Mouse (Mus musculus) neural tube, embryonic 13.5 days (tissue): Measurements from ENCODE around the gene Kcna4. TPM values are rescaled to one million over a fixed set of nuclear protein-coding genes. Genes with fewer than 3 reads are reported as not detected.

ENCODE experiments used
- ATAC-seq: fragments of 200-750 bp; cut with Nextera tagmentation; 2 replicates; pipeline ENCODE4 v1.8.0; 2017; ENCODE audit warnings: low read depth, mild to moderate bottlenecking, moderate TSS enrichment, moderate library complexity
- H3K27ac ChIP-seq: fragments of 300-500 bp; sonication (generic); replicated peaks from 2 replicates; pipeline ENCODE4 v1.5.1; 2015; ENCODE audit warnings: moderate library complexity, mild to moderate bottlenecking, inconsistent platforms
- H3K27me3 ChIP-seq: fragments of 300-500 bp; sonication (generic); 2 replicates; pipeline ENCODE4 v1.6.1; 2015; ENCODE audit warnings: mild to moderate bottlenecking, inconsistent platforms
- H3K36me3 ChIP-seq: fragments of 300-500 bp; sonication (generic); 2 replicates; pipeline ENCODE4 v1.6.1; 2015; ENCODE audit warnings: mild to moderate bottlenecking, inconsistent platforms
- H3K4me1 ChIP-seq: fragments of 300-500 bp; sonication (generic); replicated peaks from 2 replicates; pipeline ENCODE4 v1.6.1; 2015; ENCODE audit warnings: inconsistent platforms
- H3K4me2 ChIP-seq: fragments of 300-500 bp; sonication (generic); 2 replicates; pipeline ENCODE4 v1.6.1; 2015; ENCODE audit warnings: inconsistent platforms, mild to moderate bottlenecking, moderate library complexity
- H3K4me3 ChIP-seq: fragments of 300-500 bp; sonication (generic); 2 replicates; pipeline ENCODE4 v1.5.1; 2015; ENCODE audit warnings: mild to moderate bottlenecking, inconsistent platforms
- H3K9ac ChIP-seq: fragments of 300-500 bp; sonication (generic); 2 replicates; pipeline ENCODE4 v1.6.1; 2015; ENCODE audit warnings: moderate library complexity, mild to moderate bottlenecking, inconsistent platforms
- H3K9me3 ChIP-seq: fragments of 300-500 bp; sonication (generic); 2 replicates; pipeline ENCODE4 v1.6.1; 2016; ENCODE audit warnings: inconsistent platforms
- WGBS: fragments of 180-500 bp; shearing (Covaris S2); methylation state at CpG from one replicate; pipeline ENCODE4 v1.1.7; 2015; 5-methylcytosine and 5-hydroxymethylcytosine counted together
- polyA plus RNA-seq: library from polyadenylated mRNA; unstranded; fragments of >200 nt; fragmentation: Nextera tagmentation; extraction: Ambion mirVana; gene quantifications from 2 replicates; pipeline ENCODE4 v1.2.1, GENCODE M21; 2015

Gene Kcna4
- polyA plus RNA-seq: 5.1 and 6.5 TPM in 2 replicates

DNA sequence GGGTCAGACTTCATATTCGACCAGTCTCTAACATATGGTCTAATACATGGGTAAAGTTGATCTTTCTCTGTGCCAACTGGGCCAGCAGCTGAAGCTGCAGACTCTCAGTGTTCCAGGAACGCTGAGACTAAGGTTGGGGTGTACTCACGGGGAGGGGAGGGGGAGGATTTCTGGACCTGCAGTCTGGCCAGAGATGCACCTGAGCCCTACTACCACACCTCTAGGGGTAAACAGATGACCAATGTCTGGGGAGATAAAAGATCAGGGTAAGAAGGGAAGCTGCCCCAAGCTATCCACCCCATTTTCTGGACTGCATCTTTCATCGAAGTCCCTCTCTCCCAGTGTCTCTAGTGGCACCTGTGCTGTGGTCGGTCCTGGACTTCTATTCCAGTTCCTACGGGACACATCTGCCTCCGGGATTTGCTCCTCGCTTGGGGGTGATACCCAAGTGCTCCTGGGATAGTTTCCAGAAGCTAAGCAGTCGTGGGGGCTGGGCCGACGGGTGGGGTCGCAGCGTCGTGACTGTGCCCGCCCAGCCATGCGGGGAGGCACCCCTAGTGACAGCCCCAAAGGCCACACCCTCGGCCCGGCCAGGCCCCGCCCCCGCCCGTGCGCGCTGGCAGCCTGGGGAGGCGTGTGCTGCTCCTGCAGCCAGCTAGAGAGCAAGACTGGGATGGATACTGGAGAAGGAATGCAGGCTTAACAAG, at the start of gene Kcna4:
Gene Kcna4 (plus strand): TSS at position 650 of the 707 bp plus-strand sequence.
- Histone ChIP-seq H3K4me2 (peak within 1 kb of the TSS; percentile 89), H3K9ac (peak within 1 kb of the TSS; percentile 72), H3K4me1 (peaks cover 15% of the 10 kb centered on the region), H3K27ac (peak within 1 kb of the TSS; percentile 38; the same call in 1 of the 2 replicates), H3K9me3 (no peaks in the 10 kb centered on the region), H3K4me3 (peak within 1 kb of the TSS; percentile 60), H3K27me3 (no peaks in the 10 kb centered on the region; the same call in 1 of the 2 replicates), H3K36me3 (0 out of 2 replicates have a peak, but pooled peaks cover 5% of the 10 kb centered on the region)
- 5% methylated on average over 24 of the region's 24 CpGs for WGBS
- peak; percentile 97 for ATAC-seq

DNA sequence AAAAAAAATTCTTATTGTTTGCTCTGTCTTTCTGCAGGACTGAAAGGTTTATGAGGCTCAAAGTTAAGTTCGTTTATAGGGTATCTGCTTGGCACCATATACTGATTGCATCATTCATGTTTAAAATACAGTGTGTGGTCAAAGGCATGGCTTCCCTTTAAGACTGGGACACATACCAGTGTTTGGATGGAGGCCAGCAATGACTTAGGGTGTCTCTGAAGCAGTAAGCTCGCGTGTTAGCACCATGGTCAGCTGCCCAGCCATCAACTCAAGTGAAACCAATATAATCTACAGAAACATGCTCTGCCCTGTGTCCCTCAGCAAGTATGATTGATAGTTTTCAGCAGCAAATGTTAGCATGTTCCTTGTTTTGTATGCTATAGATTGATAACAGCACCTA, 32.3 kb upstream of the Kcna4 start:
- 83% methylated on average over 3 of the region's 3 CpGs for WGBS
- no peak for ATAC-seq

GRCm38 (mm10) chr2:107266251-107266650, 24.2 kb upstream of the Kcna4 start:
- H3K36me3 ChIP-seq: no peaks in the 10 kb centered on the region
- WGBS: 79% methylated on average over 2 of the region's 2 CpGs
- no peaks in the 10 kb centered on the region for H3K27me3 ChIP-seq
- H3K27ac ChIP-seq: no peak overlapping the region
- no peak overlapping the region for H3K4me3 ChIP-seq
- no peak for ATAC-seq
- no peaks in the 10 kb centered on the region for H3K9me3 ChIP-seq
- H3K9ac ChIP-seq: no peak overlapping the region
- no peaks in the 10 kb centered on the region for H3K4me1 ChIP-seq
- H3K4me2 ChIP-seq: no peak overlapping the region

More for the DNA sequence above, 32.3 kb upstream of the Kcna4 start:
- H3K4me3 ChIP-seq: no peak overlapping the region
- no peaks in the 10 kb centered on the region for H3K36me3 ChIP-seq
- H3K27ac ChIP-seq: no peak overlapping the region
- no peaks in the 10 kb centered on the region for H3K4me1 ChIP-seq
- H3K9me3 ChIP-seq: no peaks in the 10 kb centered on the region
- H3K9ac ChIP-seq: no peak overlapping the region
- H3K27me3 ChIP-seq: no peaks in the 10 kb centered on the region
- H3K4me2 ChIP-seq: no peak overlapping the region

DNA sequence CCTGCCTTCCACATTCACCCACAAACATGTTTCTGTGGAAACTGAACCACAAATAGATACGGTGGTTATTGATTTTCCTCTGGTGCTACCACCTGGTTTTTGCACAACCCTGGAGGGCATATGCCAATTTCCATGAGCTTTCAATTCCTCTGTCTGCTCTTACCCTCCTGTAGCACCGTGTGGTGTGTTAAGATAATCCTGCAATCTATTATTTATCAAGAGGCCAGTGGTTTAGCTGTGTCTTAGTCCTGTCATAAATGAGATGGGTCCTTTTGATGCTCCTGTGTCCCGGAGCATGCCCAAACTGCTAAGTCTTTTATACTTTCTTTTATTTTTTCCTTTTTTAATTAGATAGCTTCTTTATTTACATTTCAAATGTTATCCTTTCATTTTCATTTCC, 20.4 kb upstream of the Kcna4 start:
- Histone ChIP-seq H3K4me1 (no peaks in the 10 kb centered on the region), H3K4me3 (no peak overlapping the region), H3K27me3 (no peaks in the 10 kb centered on the region), H3K9me3 (no peaks in the 10 kb centered on the region), H3K36me3 (no peaks in the 10 kb centered on the region), H3K4me2 (no peak overlapping the region), H3K27ac (no peak overlapping the region), H3K9ac (no peak overlapping the region)
- 76% methylated on average over 3 of the region's 3 CpGs for WGBS
- ATAC-seq: no peak

DNA sequence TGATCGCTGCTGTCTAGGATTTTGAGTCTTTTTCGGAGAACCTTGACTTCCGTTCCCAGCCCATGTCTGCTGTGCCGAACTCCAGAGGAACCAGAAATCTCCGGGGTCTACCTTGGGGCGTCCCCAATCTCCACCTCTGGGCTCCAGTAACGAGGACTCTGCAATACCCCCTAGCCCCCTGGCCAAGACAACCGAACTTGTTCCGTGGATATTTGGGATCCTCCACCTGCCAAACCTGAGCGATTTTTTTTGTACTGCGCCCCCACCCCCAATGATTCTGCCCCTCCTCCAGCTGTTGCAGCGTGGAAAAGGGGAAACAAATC, 219 bp downstream of the Kcna4 start:
- Histone ChIP-seq H3K27me3 (no peaks in the 10 kb centered on the region; the same call in 1 of the 2 replicates), H3K9ac (peak overlapping the region; percentile 72), H3K4me3 (peak overlapping the region; percentile 60), H3K4me1 (peaks cover 15% of the 10 kb centered on the region), H3K36me3 (0 out of 2 replicates have a peak, but pooled peaks cover 9% of the 10 kb centered on the region), H3K4me2 (peak overlapping the region; percentile 89), H3K9me3 (no peaks in the 10 kb centered on the region), H3K27ac (peak overlapping the region; percentile 38; the same call in 1 of the 2 replicates)
- under 1% methylated on average over 12 of the region's 12 CpGs for WGBS
- peak; percentile 71 for ATAC-seq

DNA sequence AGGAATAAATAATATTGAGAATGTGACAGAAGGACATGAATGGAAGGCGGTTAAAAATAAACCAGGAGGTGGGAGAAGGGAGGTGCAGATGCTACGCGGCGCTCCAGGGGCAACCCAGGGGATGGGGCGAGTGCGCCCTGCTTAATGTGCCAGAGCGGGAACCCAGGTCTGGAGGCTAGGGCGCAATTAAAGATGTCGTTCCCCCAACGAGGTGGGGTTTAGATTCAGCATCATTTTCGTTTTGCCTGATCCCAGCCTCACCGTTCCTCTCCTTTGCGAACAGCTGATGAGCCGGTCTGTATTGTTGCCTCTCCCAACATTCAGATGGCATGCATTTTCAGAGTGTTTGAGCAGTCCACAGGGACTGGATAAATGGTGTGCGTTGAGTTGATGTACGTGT, 703 bp downstream of the Kcna4 start:
- 2% methylated on average over 16 of the region's 16 CpGs for WGBS

DNA sequence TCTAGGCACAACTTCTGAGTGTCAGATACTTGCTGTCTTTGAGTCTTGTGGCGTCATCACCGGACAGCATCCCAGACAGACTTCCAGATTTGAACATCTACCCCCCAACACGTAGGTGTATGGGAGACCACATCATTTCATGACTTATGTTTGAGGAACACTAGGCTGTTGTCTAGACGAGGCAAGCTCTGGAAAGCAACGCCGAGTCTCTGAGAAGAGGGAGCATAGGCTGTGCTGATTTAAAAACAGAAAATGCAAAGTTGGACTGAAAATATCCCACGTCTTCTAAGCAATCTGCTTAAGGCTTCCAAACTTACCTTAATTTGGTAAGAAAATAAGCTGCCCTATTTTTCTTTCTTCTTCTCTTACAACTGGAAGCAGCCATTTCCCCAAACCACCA, 4.1 kb downstream of the Kcna4 start:
- Histone ChIP-seq H3K4me2 (no peak overlapping the region), H3K4me3 (no peak overlapping the region), H3K9ac (no peak overlapping the region), H3K4me1 (peaks cover 15% of the 10 kb centered on the region), H3K27ac (no peak overlapping the region), H3K27me3 (no peaks in the 10 kb centered on the region; the same call in 1 of the 2 replicates), H3K9me3 (no peaks in the 10 kb centered on the region), H3K36me3 (0 out of 2 replicates have a peak, but pooled peaks cover 11% of the 10 kb centered on the region)
- 94% methylated on average over 7 of the region's 7 CpGs for WGBS
- no peak for ATAC-seq

More for the DNA sequence above, 703 bp downstream of the Kcna4 start:
- Histone ChIP-seq H3K27ac (peak overlapping the region; percentile 38; the same call in 1 of the 2 replicates), H3K9ac (peak overlapping the region; percentile 72), H3K4me1 (peaks cover 15% of the 10 kb centered on the region), H3K4me2 (peak overlapping the region; percentile 89), H3K27me3 (no peaks in the 10 kb centered on the region; the same call in 1 of the 2 replicates), H3K4me3 (peak overlapping the region; percentile 60), H3K9me3 (no peaks in the 10 kb centered on the region), H3K36me3 (0 out of 2 replicates have a peak, but pooled peaks cover 11% of the 10 kb centered on the region)
- ATAC-seq: peak; percentile 73

GRCm38 (mm10) chr2:107301886-107302285, 11.4 kb downstream of the Kcna4 start:
- no peak overlapping the region for H3K4me3 ChIP-seq
- no peaks in the 10 kb centered on the region for H3K27me3 ChIP-seq
- WGBS: 95% methylated on average over 4 of the region's 4 CpGs
- H3K4me2 ChIP-seq: no peak overlapping the region
- H3K9ac ChIP-seq: no peak overlapping the region
- ATAC-seq: no peak
- no peaks in the 10 kb centered on the region for H3K4me1 ChIP-seq
- no peak overlapping the region for H3K27ac ChIP-seq
- no peaks in the 10 kb centered on the region for H3K9me3 ChIP-seq
- H3K36me3 ChIP-seq: no peaks in the 10 kb centered on the region

DNA sequence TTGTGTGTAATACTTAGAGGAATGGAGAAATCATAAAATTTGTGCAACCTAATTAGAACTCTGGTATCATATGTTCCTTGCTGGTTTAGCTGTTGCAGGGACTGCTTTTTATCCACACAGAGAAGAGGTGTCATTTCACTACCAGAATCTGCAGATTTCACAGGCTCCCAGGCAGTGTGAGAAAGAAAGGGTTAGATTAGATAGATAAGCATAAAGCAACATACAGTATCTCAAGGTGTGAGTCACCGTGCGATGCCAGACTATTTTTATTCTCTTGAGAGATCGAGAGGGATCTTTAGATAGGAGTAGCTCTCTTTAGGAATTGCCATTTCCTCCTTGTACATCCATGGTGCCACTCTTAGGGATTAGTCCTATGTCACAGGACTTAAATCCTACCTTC, 14.3 kb downstream of the Kcna4 start:
- no peak for ATAC-seq
- H3K27me3 ChIP-seq: no peaks in the 10 kb centered on the region
- H3K4me2 ChIP-seq: no peak overlapping the region
- H3K36me3 ChIP-seq: no peaks in the 10 kb centered on the region
- H3K27ac ChIP-seq: no peak overlapping the region
- H3K9me3 ChIP-seq: no peaks in the 10 kb centered on the region
- H3K9ac ChIP-seq: no peak overlapping the region
- no peak overlapping the region for H3K4me3 ChIP-seq
- H3K4me1 ChIP-seq: no peaks in the 10 kb centered on the region
- 93% methylated on average over 3 of the region's 3 CpGs for WGBS

DNA sequence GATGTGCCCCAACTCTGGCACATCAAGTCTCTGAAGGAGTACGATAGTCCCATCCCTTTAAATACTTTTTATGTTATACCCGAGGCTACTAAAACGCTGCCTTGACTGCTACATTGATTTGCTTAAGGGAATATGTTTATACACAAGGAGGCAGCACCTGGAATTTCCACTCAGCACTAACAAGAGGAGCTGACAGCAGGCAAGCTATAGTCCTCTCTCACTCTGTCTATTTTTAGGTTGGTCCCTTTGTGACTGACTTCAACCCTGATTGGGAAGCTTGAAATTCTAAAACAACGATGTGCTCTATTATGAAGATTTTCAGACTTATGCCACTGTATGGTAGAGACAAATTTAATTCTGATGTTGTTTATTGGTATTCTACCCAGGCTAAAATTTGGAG, 15.6 kb downstream of the Kcna4 start:
- Histone ChIP-seq H3K9me3 (no peaks in the 10 kb centered on the region), H3K27ac (no peak overlapping the region), H3K4me2 (no peak overlapping the region), H3K36me3 (no peaks in the 10 kb centered on the region), H3K4me3 (no peak overlapping the region), H3K27me3 (no peaks in the 10 kb centered on the region), H3K4me1 (no peaks in the 10 kb centered on the region), H3K9ac (no peak overlapping the region)
- no peak for ATAC-seq
- 79% methylated on average over 4 of the region's 4 CpGs for WGBS

- Histone ChIP-seq H3K4me1 (peaks cover 9% of the 10 kb centered on the region), H3K9me3 (no peaks in the 10 kb centered on the region), H3K9ac (no peak overlapping the region), H3K27ac (no peak overlapping the region), H3K4me2 (no peak overlapping the region), H3K36me3 (no peaks in the 10 kb centered on the region), H3K27me3 (no peaks in the 10 kb centered on the region), H3K4me3 (no peak overlapping the region)
- no peak for ATAC-seq
These were observed 28.2 kb downstream of the Kcna4 start for GRCm38 (mm10) chr2:107318636-107319035.

GRCm38 (mm10) chr2:107321596-107322226, 31.3 kb downstream of the Kcna4 start:
- Histone ChIP-seq H3K27me3 (no peaks in the 10 kb centered on the region), H3K36me3 (no peaks in the 10 kb centered on the region), H3K4me1 (peaks cover 9% of the 10 kb centered on the region), H3K27ac (no peak overlapping the region), H3K4me3 (no peak overlapping the region), H3K9ac (no peak overlapping the region), H3K4me2 (no peak overlapping the region), H3K9me3 (no peaks in the 10 kb centered on the region)
- 31% methylated on average over 4 of the region's 4 CpGs for WGBS
- no peak for ATAC-seq
